Mouse (Mus musculus) heart, embryonic 12.5 days (tissue): ENCODE results near the gene Gm17490. TPM values are rescaled to one million over a fixed set of nuclear protein-coding genes. Genes with fewer than 3 reads are reported as not detected.

ENCODE experiments used
- ATAC-seq: fragments of 200-750 bp; cut with Nextera tagmentation; 2 replicates; pipeline ENCODE4 v1.8.0; 2017; ENCODE audit warnings: moderate TSS enrichment, moderate library complexity; ENCODE audit not compliant: insufficient number of reproducible peaks, low FRiP score
- H3K27ac ChIP-seq: fragments of 300-500 bp; sonication (generic); 2 replicates; pipeline ENCODE4 v1.5.1; 2016; ENCODE audit warnings: mild to moderate bottlenecking, moderate library complexity; ENCODE audit not compliant: poor library complexity, severe bottlenecking
- H3K27me3 ChIP-seq: fragments of 300-500 bp; sonication (generic); replicated peaks from 2 replicates; pipeline ENCODE4 v1.6.1; 2016; ENCODE audit warnings: mild to moderate bottlenecking, moderate library complexity
- H3K36me3 ChIP-seq: fragments of 300-500 bp; sonication (generic); 2 replicates; pipeline ENCODE4 v1.6.1; 2016; ENCODE audit warnings: mild to moderate bottlenecking, moderate library complexity
- H3K4me1 ChIP-seq: fragments of 300-500 bp; sonication (generic); replicated peaks from 2 replicates; pipeline ENCODE4 v1.6.1; 2016; ENCODE audit warnings: mild to moderate bottlenecking
- H3K4me2 ChIP-seq: fragments of 300-500 bp; sonication (generic); 2 replicates; pipeline ENCODE4 v1.6.1; 2016; ENCODE audit warnings: mild to moderate bottlenecking, moderate library complexity
- H3K4me3 ChIP-seq: fragments of 300-500 bp; sonication (generic); 2 replicates; pipeline ENCODE4 v1.5.1; 2016; ENCODE audit warnings: mild to moderate bottlenecking
- H3K9ac ChIP-seq: fragments of 300-500 bp; sonication (generic); 2 replicates; pipeline ENCODE4 v1.6.1; 2016; ENCODE audit warnings: mild to moderate bottlenecking, moderate library complexity
- H3K9me3 ChIP-seq: fragments of 300-500 bp; sonication (generic); replicated peaks from 2 replicates; pipeline ENCODE4 v1.6.1; 2016; ENCODE audit warnings: mild to moderate bottlenecking, moderate library complexity
- WGBS: fragments of 180-500 bp; shearing (Covaris S2); methylation state at CpG from one replicate; pipeline ENCODE4 v1.1.7; 2016; 5-methylcytosine and 5-hydroxymethylcytosine counted together
- polyA plus RNA-seq: library from polyadenylated mRNA; unstranded; fragments of >200 nt; fragmentation: Nextera tagmentation; extraction: Ambion mirVana; gene quantifications from 2 replicates; pipeline ENCODE4 v1.2.1, GENCODE M21; 2016

Gene Gm17490
- not detected in 2 replicates for polyA plus RNA-seq

GRCm38 (mm10) chr2:11625890-11626289 is at the start of gene Gm17490:
Gm17490 (minus strand) TSS chr2:11626264.
- no peak within 1 kb of the TSS for H3K27ac ChIP-seq
- no peaks in the 10 kb centered on the region for H3K4me1 ChIP-seq
- no peaks in the 10 kb centered on the region for H3K9me3 ChIP-seq
- no peak within 1 kb of the TSS for H3K4me3 ChIP-seq
- no peak for ATAC-seq
- 88% methylated on average over 5 of the region's 5 CpGs for WGBS
- H3K36me3 ChIP-seq, result no peaks in the 10 kb centered on the region
- H3K27me3 ChIP-seq, result no peaks in the 10 kb centered on the region
- H3K4me2 ChIP-seq, result no peak within 1 kb of the TSS
- H3K9ac ChIP-seq, result no peak within 1 kb of the TSS

DNA sequence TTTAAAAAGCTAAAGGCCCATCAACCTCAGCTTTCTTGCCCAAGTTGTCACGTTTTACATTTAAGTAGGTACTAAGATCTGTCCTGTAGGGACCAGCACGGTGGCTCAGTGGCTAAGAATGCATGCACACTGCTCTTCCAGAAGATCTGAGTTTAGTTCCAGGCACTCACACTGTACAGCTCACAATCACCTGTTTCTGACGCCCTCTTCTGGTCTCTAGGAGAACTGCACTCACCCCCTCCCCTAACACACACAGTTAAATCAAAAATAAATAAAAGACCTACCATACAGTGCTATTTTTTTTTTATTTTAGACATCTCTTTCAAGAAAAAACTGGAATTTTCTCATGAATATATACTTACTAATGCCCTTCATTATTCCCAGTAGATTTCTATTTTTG is 46.1 kb upstream of the Gm17490 start:
- 18% methylated on average over 3 of the region's 3 CpGs for WGBS
- no peaks in the 10 kb centered on the region for H3K27me3 ChIP-seq
- H3K4me3 ChIP-seq, result no peak overlapping the region
- H3K27ac ChIP-seq, result no peak overlapping the region
- no peak overlapping the region for H3K9ac ChIP-seq
- H3K4me1 ChIP-seq, result no peaks in the 10 kb centered on the region
- H3K36me3 ChIP-seq, result no peaks in the 10 kb centered on the region
- no peak overlapping the region for H3K4me2 ChIP-seq
- ATAC-seq, result no peak
- H3K9me3 ChIP-seq, result 0 out of 2 replicates have a peak, but pooled peaks cover 8% of the 10 kb centered on the region

GRCm38 (mm10) chr2:11665326-11665725 is 39.3 kb upstream of the Gm17490 start:
- no peak overlapping the region for H3K9ac ChIP-seq
- no peak for ATAC-seq
- no peaks in the 10 kb centered on the region for H3K27me3 ChIP-seq
- H3K4me1 ChIP-seq, result 0 out of 2 replicates have a peak, but pooled peaks cover 2% of the 10 kb centered on the region
- H3K36me3 ChIP-seq, result no peaks in the 10 kb centered on the region
- peaks cover 3% of the 10 kb centered on the region; the same call in 1 of the 2 replicates for H3K9me3 ChIP-seq
- WGBS, result 72% methylated on average over 3 of the region's 3 CpGs
- H3K4me2 ChIP-seq, result no peak overlapping the region
- no peak overlapping the region for H3K4me3 ChIP-seq
- H3K27ac ChIP-seq, result no peak overlapping the region

- ATAC-seq, result no peak
- Histone ChIP-seq H3K4me1 (0 out of 2 replicates have a peak, but pooled peaks cover 2% of the 10 kb centered on the region), H3K27me3 (no peaks in the 10 kb centered on the region), H3K9ac (no peak overlapping the region), H3K9me3 (peaks cover 3% of the 10 kb centered on the region; the same call in 1 of the 2 replicates), H3K4me2 (no peak overlapping the region), H3K27ac (no peak overlapping the region), H3K4me3 (no peak overlapping the region), H3K36me3 (no peaks in the 10 kb centered on the region)
- 77% methylated on average over 4 of the region's 4 CpGs for WGBS
Observed at GRCm38 (mm10) chr2:11664806-11665205, 38.7 kb upstream of the Gm17490 start.

- ATAC-seq, result no peak
- no peaks in the 10 kb centered on the region for H3K36me3 ChIP-seq
- peak overlapping the region; percentile 56 for H3K4me2 ChIP-seq
- no peak overlapping the region for H3K27ac ChIP-seq
- H3K27me3 ChIP-seq, result no peaks in the 10 kb centered on the region
- peaks cover 3% of the 10 kb centered on the region; the same call in 1 of the 2 replicates for H3K9me3 ChIP-seq
- peak overlapping the region; percentile 26 for H3K4me3 ChIP-seq
- 35% methylated on average over 6 of the region's 6 CpGs for WGBS
- H3K4me1 ChIP-seq, result 0 out of 2 replicates have a peak, but pooled peaks cover 2% of the 10 kb centered on the region
- no peak overlapping the region for H3K9ac ChIP-seq
Observed at GRCm38 (mm10) chr2:11664367-11664766, 38.3 kb upstream of the Gm17490 start.

GRCm38 (mm10) chr2:11663961-11664360 is 37.9 kb upstream of the Gm17490 start:
- ATAC-seq, result peak; percentile 71; the same call in 1 of the 2 replicates
- no peak overlapping the region for H3K27ac ChIP-seq
- peaks cover 3% of the 10 kb centered on the region; the same call in 1 of the 2 replicates for H3K9me3 ChIP-seq
- H3K27me3 ChIP-seq, result no peaks in the 10 kb centered on the region
- H3K36me3 ChIP-seq, result no peaks in the 10 kb centered on the region
- no peak overlapping the region for H3K9ac ChIP-seq
- H3K4me1 ChIP-seq, result 0 out of 2 replicates have a peak, but pooled peaks cover 2% of the 10 kb centered on the region
- H3K4me2 ChIP-seq, result peak overlapping the region; percentile 56
- 5% methylated on average over 10 of the region's 10 CpGs for WGBS
- H3K4me3 ChIP-seq, result peak overlapping the region; percentile 26

GRCm38 (mm10) chr2:11662907-11663230 is 36.8 kb upstream of the Gm17490 start:
- 88% methylated on average over 1 of the region's 1 CpGs for WGBS
- ATAC-seq, result no peak
- Histone ChIP-seq H3K36me3 (no peaks in the 10 kb centered on the region), H3K27ac (no peak overlapping the region), H3K4me2 (no peak overlapping the region), H3K9ac (no peak overlapping the region), H3K27me3 (no peaks in the 10 kb centered on the region), H3K4me3 (no peak overlapping the region), H3K4me1 (0 out of 2 replicates have a peak, but pooled peaks cover 2% of the 10 kb centered on the region), H3K9me3 (peaks cover 3% of the 10 kb centered on the region; the same call in 1 of the 2 replicates)

DNA sequence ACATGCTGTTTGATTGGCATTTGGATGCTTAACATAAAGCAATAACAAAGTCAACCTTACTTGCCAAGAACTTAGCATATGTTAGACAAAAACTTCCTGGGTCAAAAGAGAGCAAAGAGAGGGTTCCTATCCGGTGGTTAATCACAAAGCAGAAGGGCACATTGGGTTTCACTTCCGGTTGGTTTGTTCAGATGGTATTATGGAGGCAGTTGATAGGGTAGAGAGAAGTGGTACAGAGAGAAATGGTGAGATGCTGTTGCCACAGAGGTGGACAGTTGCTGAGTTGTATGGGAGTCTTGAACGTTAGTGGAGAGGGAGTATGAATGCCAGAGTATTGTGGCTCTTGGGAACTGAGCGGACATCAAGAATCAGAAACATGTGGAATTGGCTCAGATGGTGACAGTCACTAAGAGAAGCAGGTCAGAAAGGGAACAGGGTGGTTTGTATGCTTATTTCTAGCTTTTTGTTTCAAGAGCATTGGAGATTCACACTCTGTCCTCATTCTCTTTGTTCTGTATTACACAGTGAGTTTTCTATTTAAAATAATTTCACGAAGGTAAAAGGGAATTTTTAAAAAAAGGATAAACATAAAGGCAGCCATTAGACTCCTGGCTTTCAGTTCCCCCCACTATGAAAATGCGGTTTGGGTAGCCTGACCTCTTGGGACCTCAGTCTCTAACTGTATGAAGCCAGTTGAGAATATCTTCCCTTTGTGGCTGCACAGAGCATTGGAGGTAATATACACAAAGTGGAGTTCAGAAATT is 36.3 kb upstream of the Gm17490 start:
- Histone ChIP-seq H3K27ac (no peak overlapping the region), H3K36me3 (no peaks in the 10 kb centered on the region), H3K9ac (no peak overlapping the region), H3K4me1 (0 out of 2 replicates have a peak, but pooled peaks cover 2% of the 10 kb centered on the region), H3K27me3 (no peaks in the 10 kb centered on the region), H3K4me2 (no peak overlapping the region), H3K9me3 (peaks cover 3% of the 10 kb centered on the region; the same call in 1 of the 2 replicates), H3K4me3 (no peak overlapping the region)
- no peak for ATAC-seq
- WGBS, result 75% methylated on average over 6 of the region's 6 CpGs

- Histone ChIP-seq H3K4me2 (no peak overlapping the region), H3K9ac (no peak overlapping the region), H3K36me3 (no peaks in the 10 kb centered on the region), H3K9me3 (no peaks in the 10 kb centered on the region), H3K4me3 (no peak overlapping the region), H3K27ac (no peak overlapping the region), H3K27me3 (no peaks in the 10 kb centered on the region), H3K4me1 (0 out of 2 replicates have a peak, but pooled peaks cover under 1% of the 10 kb centered on the region)
- WGBS, result 42% methylated on average over 2 of the region's 2 CpGs
- ATAC-seq, result no peak
Observed at GRCm38 (mm10) chr2:11659263-11659662, 33.2 kb upstream of the Gm17490 start.

- no peak overlapping the region for H3K4me3 ChIP-seq
- no peak overlapping the region for H3K4me2 ChIP-seq
- H3K36me3 ChIP-seq, result no peaks in the 10 kb centered on the region
- H3K27me3 ChIP-seq, result no peaks in the 10 kb centered on the region
- H3K4me1 ChIP-seq, result no peaks in the 10 kb centered on the region; the same call in 1 of the 2 replicates
- no peak overlapping the region for H3K9ac ChIP-seq
- 73% methylated on average over 2 of the region's 2 CpGs for WGBS
- H3K27ac ChIP-seq, result no peak overlapping the region
- no peak for ATAC-seq
- no peaks in the 10 kb centered on the region for H3K9me3 ChIP-seq
Observed at GRCm38 (mm10) chr2:11657581-11657980, 31.5 kb upstream of the Gm17490 start.

DNA sequence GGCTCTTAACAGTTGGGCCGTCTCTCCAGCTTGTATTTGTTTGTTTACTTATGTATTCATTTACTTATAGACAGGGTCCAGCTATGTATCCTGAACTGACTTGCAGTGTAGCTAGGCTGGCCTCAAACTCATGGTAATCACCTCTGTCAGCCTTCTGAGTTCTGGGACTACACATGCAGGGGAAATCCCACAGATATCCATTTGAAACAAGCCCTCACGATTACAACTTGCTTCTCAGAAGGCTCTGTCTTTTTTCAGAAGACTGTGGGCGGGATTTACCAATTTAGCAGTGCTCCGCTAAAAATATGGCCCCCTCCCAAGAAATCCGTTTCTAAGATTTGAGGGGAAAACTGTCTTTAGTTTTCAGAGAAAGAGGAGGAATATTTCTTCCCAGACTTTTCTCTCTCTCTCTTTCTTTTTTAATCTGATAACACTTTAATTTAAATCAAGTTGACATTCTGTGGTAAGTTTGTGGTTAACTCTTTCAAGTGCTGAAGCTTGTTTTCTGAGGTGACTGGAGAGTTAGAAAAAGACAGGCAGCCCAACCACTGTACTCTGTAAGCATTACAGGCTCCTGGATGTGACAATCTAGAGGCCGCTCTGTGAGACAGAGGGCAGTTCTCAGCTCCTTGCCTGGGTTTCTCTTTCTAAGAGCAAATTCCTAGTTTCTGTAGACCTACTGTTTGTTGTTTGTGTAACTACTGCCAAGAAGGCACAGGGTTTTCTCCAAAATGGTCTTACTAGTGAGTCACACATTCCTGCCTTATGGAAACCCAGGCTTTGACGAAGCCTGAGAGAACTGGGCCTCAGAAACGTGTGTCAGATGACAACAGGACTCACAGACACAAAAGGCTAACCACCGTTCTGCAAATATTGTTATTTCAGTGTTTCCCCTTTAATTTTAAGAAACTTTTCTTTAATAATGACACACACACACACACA is 29.2 kb upstream of the Gm17490 start:
- H3K9me3 ChIP-seq, result no peaks in the 10 kb centered on the region
- H3K9ac ChIP-seq, result no peak overlapping the region
- H3K4me3 ChIP-seq, result no peak overlapping the region
- no peak overlapping the region for H3K27ac ChIP-seq
- H3K4me1 ChIP-seq, result no peaks in the 10 kb centered on the region; the same call in 1 of the 2 replicates
- no peak for ATAC-seq
- no peaks in the 10 kb centered on the region for H3K36me3 ChIP-seq
- no peaks in the 10 kb centered on the region for H3K27me3 ChIP-seq
- H3K4me2 ChIP-seq, result no peak overlapping the region
- WGBS, result 53% methylated on average over 9 of the region's 9 CpGs
